Mouse (Mus musculus) ZHBTc4 (cell line): ENCODE measurements at regions not wholly inside any gene's neighbourhood (a gene's known extent, or its start where the extent isn't known, plus 50 kb on each side); places are given as distances from the start of the nearest gene placed in this dataset.
A peak's percentile ranks its signal among the peaks of the same experiment; 100 is the strongest.
"Not testable (repeated sequence)": the region's sequence is repeated elsewhere in the genome, so short reads cannot be mapped to it uniquely, and the experiment has no call there.

Experiments used
- DNase-seq: peaks from one replicate; pipeline ENCODE4 v3.0.0-alpha.2; 2011; ENCODE audit warnings: low read depth, low spot score

DNA sequence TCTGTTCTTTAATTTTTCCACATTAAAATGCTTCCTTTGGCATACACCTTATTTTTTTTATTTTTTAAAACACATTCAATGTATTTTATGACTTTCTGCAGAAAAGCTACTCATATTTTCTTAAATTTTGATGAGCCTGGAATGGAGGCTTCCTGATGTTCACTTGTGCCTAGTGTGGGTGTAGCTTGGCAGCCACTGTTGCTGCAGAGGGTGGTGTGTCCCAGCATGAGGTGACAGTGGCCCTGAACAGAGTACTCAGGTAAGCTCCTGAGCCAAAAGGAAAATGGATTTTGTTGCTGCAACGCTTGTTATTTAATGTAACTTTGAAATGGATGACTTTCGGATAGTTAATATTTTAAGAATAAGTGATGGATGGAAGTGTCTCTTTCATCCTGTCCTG, 170.6 kb downstream of the Eipr1 start:
- DNase-seq, result no peak

DNA sequence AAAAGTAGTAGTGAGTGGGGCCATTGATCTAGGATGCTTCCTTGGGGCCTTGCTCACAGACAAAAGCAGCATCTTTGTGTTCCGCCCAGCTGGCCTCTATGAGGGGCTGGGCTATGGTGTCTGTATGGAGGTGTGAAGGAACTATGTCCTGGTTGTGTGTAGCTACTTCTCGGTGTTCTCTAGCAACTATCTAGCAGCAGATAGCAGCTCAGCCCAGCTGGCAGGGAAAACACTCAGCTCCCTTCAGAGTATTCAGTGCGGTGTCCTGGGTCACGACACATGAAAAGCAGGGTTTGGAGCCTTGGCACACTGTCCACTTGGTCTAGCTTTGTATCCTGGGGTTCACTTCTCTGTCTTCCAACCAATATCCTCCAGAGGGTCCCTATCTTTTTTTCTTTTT, 173.6 kb downstream of the Eipr1 start:
- no peak for DNase-seq

DNA sequence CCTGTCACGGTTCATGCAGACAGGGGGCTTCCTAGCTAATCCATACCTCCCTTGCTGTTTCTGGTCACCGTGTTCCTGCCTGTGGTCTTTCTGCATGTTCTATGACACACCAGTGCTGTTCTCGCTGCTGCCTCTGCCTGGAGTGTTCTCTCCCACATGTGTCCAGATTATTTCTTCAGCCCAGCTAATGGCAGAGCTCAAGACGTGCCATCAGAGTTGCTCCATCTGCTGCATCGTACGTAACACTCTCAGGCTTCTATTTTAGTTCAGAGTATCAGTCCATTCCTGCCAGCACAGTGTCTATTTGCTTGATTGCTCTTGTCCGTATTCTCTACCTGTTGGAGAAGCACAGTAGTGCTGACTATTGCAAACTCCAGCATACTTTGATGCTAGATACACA, 188.3 kb downstream of the Eipr1 start:
- DNase-seq, result no peak

DNA sequence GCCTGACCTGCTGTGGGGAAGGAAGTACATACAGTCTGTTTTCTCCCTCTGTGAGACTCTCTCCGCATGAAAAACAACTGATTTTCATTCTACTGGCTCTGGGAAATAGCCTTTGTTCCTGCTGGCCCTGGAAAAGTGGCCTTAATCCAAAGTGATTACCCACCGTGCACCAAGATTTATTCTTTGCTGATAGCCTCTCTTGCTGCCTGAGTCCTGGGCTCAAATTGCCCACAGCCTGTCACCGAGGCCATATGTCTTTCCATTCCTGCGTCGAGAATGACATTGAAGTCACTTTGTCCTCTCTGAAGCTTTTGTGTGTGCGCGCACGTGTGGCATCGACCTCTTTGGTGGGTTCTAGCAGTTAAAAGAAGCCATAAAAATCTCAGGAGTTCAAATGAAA, 197.3 kb downstream of the Eipr1 start:
- peak; percentile 3 for DNase-seq

DNA sequence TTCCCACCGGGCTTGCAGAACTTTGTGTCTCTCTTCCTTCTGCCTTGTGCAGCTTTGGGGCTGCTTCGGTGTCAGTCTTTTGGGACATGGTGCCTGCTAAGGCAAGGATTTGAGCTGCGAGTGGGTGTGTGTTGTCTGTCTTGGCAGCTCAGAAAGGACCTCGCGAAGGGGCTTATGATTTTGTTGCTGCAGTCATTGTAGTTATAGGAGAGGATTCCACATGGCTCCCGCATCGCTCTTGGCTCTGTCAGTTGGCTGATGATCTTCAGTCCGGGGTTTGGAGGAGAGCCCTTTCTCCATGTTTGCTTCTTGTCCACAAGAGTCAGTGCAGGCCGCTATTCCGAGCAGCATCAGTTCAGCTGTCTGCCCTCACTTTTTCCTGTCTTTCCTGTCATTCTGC, 197.7 kb downstream of the Eipr1 start:
- DNase-seq, result no peak

DNA sequence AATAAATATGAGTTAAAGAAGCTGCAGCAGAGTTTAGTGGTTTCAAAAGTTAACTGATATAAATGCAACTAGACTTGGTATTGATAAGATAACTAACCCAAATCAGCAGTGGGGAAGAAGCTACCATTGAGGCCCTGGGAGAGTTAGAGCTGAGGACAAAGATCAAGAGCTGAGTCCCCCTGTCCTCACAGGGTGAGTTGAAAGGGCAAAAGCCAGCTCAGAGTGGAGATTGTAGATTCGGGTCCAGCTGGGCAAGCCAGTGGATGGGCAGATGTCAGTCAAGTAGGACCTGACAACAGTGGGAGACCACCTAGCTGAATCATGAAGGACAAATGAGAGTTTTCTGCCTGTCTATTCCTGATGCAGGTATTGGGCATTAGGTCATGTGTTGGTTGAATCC, 205.6 kb downstream of the Eipr1 start:
- DNase-seq, result no peak

DNA sequence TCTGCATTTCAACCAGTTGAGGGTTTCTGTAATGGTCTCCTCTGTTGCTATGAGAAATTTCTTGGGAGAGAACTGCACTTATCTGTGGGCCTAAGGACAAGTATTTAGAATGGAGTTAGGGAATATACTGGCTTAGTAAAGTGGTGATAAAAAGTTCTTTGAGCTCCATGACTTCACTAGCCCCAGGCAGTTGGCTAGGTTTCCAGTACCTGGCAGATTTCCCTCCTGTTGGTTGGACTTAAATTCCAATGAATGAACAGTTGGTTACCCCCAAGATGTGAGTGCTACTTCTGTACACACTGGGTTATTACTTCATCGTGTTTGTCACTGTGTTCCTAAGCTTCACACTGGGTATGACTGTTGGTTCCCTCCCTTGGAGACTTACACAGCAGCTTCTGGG, 207.1 kb downstream of the Eipr1 start:
- no peak for DNase-seq

DNA sequence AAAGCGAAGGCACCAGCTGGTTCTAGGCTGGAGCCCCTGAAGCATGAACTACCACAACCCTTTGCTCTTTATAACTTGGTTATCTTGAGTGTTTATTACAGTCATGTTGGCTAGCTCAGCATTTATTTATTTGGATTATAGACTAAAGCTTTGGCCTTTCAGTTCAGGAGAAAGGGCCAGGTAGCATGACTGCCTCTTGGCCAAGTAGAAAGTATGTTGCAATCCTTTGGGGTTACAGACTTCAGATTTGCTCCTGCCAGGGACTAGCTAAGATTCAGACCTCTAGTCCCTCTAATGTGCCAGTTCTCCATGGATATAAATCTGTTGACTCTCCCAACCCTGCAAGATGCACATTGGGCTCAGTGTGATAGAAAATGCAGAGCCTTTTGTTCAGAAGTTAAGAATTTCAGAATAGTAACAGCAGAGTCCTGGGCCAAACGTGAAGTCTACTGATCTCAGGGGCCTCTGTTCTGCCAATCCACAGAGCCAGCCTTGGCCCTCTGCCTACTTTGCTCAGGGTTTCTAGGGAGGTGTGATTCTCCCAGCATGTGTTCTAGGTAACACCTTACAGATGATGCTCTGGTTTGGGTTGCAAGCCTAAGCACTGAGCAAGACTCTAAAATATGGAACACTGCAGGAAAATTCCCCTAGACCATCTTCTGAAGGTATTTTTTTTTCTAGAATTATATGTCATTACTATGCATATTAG, 218.2 kb downstream of the Eipr1 start:
- DNase-seq, result no peak

DNA sequence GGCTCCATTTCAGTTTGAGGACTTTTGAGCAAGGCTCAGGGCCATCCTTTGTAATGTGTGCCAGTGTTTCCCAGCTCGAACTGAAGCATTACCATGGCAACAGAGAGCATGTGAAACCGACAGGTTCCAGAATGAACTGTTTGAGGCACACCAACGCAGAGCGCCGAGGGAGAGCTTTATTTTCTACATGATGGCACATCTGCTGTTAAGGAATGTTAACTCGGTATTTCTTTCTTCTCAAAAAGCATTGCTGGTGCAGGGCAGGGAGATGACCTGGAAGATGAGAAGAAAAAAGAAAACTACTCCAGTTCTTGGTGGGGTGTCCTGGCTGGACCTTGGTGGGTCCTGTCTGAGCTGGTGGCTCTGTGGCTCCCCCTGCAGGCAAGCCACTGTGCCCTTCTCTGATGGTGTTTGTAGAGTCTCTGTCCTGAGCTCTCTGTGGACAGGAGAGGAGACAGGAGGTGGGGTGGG, 223.0 kb downstream of the Eipr1 start:
- peak; percentile 65 for DNase-seq

DNA sequence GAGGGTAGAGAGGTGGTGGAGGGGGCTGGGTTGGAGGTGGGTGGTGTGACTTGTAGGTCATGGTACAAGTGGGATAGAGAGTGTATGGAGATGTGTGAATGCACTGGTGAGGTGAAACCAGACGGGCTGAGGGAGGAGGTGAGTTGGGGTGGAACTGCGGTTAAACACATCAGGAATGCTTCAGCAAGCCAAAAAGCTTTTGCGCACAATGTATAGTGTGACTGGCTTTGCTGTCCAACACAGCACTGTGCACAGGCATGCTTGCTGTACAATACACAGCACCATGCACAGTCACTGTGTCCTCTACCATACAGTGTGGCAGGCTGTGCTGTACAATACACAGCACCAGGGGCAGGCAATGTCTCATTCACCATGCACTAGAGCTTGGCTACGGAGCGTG, 223.6 kb downstream of the Eipr1 start:
- no peak for DNase-seq

DNA sequence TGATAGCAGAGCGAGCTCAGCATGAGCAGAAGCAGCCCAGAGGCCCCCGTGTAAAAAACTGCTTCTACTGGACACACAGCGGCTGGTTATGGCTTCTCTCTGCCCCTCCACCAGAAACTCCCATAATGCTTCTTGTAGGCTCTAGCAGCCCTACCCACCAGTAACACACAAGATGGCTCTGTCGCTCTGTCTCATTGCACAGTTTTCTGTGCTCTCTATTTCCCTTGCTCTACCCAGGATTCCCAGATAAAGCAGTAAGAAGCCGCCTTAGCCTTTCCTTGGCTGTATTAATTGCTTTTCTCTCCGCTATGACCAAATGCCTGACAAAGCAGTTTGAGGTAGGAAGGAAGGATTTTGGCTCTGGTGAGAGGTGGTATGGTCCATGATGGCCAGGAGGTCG, 228.1 kb downstream of the Eipr1 start:
- DNase-seq, result no peak

DNA sequence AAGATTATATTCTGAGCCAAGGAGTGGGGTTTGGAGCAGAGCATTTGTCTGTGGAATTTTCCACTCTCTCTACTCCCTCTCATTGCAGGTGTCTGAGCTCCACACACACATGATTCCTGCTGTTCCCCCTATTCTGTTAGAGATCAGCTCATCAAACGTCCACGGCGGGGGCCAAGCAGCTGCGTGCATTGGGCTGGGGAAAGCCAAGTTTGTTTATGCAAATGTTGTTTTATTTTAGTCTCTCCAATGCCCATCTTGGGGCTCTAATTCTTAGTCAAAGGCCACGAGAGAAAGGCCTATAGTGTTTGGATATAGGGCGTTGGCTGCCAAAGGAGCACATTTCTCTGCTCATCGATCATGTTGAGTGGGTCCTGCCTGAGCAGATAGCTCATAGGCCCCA, 234.6 kb downstream of the Eipr1 start:
- DNase-seq, result no peak

DNA sequence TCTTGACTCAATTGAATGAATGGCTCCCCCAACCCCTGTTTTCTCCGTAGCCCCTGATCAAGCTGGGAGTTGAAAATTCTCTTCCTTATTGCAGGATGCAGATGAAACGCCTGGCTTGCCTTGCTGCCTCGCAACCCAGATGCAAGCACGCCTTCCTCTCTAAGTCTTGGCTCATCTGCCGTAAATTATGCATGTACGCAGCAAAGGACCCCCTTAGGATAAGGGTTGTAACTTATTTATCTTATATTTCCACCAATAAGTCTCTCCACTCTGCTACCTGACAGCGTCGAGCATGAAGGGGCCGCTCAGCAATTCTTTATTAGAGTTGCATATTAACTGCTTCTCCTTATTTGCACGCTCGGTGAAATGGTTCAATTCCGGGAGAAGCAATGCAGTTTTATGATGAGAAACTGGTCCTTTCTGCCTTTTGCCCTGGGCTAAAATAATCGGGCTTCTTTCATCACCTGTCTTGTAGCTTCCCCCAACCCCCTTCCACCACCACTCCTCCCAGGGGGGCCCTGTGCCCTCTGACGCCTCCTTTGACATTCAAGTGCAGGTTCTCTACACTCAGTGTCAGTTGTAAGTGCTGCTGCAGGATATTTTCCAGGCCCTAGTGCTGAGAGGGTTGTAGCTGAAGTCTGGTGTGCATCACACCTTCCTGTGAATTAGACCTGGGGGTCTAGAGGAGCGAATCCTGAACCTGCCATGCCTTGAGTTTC, 246.0 kb downstream of the Eipr1 start:
- no peak for DNase-seq

DNA sequence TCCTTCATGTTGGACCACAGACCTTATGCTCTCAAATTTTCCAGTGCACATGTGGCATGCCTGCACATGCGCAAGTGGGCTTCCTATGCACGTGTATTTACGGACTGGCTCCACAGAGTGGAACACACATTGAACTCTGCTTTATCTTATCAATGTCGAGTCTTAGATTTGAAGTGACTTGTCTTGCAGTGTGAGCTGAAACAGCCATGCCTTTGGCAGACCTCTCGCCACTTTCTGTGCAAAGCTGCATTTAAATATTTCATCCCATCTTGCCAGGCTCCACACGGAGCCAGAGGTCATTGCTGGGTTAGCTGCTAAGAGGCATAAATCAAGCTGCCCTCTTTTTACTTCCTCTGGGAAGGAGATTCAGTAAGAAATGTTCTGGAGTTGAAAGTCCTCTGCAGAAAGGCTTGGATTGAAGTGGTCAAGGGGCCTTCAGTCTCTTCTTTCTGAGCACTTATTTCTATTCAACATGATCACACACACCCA, 248.4 kb downstream of the Eipr1 start:
- DNase-seq, result no peak

DNA sequence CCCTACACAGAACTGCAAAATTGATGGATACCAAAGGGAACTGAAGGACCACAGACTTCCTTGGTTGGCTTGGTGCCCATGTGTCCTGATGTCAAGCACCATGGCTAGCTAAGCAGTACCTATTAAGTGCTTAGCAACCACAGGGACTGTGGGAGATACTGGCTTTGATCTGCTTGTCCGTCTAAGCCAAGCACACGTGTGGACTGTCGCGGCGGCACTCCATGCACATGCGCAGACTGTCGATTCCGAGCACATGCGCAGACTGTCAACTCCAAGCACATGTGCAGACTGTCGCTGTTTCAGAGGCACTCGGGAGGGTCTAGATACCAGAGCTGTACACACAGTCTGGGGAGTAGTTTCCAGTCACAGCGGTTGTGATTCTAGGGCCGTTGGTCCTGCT, 252.9 kb downstream of the Eipr1 start:
- no peak for DNase-seq

DNA sequence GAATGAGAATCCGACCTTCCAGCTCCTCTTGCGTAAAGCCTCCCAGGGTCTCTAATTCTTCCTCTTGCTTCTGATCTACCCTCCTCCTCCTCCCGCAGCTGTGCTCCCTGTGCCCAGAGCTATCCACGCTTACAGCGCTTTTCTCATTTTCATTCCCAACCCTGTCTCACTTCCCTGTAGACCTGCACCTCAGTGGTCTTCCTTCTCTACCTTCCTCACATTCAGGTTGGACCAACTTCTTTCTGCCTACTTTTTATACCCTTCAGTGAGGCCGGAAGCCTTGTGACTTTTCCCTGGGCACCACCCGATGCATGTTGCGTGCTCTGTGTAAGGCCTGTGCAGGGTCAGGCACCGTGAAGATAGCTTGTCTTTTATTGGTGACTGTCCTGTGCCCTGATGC, 263.0 kb downstream of the Eipr1 start:
- DNase-seq, result no peak

DNA sequence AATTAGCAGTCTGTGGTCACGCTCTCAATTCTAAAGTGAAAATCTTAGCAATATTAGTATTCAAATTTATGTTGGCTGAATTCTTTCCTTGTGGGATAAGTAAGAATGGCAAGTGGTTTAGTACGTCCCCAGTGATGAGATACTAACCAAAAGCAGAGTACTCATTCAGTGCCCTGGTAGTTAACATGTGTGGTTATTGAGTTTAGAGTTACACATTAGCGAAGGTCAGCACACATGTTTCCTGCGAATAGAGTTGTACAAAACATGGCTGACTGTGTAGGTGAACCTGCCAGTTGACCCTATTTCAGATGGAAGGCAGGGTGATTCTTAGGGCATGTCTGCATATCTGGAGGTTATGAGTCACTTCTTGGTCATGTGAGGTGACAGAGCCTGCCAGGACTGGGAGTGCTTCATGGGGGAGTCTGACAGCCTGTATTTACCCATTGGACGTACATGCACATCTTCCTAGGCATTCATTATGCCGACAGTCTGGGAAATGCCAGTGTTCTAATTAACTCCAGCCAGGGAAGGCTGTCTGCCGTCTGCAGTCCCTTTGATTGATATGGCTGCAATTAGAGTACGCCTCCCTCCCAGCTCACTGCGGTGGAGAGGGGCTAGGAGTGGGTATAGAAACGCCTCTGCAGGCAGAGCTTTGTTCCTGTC, 263.7 kb downstream of the Eipr1 start:
- no peak for DNase-seq

DNA sequence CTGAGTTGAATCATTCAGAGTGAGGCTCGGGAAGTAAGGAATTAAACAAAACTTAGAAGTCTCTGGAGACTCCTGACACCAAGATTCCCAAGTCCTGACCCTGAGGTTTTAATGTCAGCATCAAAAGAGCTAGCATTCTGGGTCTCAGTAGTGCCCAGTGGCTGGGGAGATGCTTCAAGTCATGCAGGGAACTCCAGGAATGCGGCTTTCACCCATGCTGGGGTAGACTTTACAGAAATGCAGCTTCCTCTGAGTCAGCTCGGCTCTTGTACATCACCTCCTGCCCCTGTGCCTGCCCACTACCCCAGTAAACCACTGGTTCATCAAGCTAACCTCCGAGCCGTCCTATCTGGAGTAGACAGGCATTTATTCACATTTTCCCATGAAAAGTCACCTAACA, 269.5 kb downstream of the Eipr1 start:
- DNase-seq, result no peak

DNA sequence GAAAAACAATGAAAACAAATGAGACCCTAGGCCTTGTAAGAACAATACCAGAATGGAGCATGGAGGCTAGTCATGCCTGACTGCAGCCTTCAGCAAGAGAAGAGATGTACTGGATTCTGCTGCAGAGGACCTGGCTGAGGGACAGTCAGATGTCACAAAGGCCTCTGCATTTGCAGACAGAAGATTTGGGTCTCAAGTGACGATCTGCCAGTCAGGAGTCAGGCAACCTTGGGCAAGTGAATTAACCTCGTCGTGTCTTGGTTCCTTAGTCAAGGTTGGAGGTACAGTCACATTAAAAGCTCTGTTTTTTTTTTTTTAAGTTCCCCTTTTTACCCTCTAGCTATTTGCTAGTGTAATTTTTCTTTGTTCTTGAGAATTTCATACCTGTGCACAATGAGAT, 276.6 kb downstream of the Eipr1 start:
- no peak for DNase-seq

DNA sequence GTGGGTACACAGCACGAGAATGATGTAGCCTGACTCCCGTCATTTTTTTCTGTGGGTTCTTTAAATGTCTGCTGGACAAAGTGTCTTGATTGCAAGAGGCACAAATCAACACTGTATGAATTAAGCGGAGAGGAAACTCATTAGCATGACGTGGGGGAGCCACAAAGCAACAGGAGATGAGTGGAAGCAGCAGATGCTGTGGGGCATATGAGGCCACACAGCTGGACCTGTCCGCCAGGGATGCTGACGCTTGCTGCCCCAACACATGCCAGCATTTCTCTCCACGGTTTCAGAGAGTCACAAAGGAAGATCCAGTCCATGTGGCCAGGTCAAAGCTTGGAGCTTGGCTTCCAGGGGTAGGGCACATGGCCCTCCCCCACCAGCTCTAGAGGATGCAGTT, 277.9 kb downstream of the Eipr1 start:
- no peak for DNase-seq

DNA sequence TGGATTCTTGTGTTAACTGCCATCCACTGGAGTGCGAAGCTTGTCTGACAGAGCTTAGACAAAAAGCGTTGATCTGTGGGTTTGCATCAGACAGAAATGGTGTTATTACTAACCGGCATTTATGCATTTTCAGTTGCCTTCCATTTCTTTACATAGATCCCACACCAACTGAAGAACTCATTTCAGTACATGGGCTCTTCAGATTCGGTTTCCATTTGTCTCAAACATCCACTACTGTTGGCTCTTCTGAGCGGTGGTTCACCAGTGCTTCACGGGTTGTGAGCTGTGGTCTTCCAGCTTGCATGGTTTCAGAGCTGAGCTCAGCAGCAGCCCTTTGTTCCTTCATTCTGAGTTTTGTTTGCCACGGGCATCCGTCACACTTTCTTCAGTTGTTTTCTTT, 294.4 kb downstream of the Eipr1 start:
- DNase-seq, result no peak

DNA sequence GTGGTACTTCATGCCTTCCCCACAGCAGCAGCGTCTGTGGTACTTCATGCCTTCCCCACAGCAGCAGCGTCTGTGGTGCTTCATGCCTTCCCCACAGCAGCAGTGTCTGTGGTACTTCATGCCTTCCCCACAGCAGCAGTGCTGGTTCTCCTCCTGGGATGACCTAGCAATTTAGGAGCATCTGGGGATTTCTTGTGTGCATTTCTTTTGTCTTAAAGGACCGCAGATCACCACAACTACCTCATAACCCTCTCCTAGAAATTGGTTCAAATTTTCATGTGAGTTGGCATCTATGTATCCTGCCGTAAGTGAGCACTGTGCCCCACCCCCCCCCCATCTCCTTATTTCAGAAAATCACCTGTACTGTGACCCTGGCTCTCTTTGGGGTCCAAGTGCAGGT, 297.0 kb downstream of the Eipr1 start:
- DNase-seq, result not testable (repeated sequence)

DNA sequence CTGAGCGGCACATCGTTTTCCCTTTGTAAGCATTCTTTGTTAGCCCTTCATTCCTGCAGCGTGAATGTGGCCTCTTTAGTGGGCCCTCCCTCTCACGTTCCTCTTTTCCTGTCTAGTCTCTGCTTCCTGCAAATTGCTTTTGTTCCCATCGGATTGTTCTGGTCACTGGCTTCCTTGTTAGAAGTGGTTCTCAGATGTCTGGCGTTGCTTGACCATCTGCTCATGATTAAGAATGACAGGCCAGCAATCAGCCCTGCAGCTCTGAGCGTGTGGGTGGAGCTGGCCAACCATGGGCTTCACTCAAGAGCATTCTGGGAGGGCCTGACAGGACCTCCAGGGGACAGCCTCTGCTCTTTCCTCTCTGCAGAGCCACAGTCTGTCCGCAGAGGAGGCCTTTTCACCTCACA, 297.5 kb downstream of the Eipr1 start:
- DNase-seq, result no peak
